Mouse (Mus musculus) layer of hippocampus, postnatal 10 days (tissue): ENCODE data around the gene Btbd35f4. TPM values are rescaled to one million over a fixed set of nuclear protein-coding genes. Genes with fewer than 3 reads are reported as not detected.
"Not testable (repeated sequence)": the region's sequence is repeated elsewhere in the genome, so short reads cannot be mapped to it uniquely, and the experiment has no call there.

ENCODE experiments used
- DNase-seq, 2 experiments: peaks; one replicate each; pipeline ENCODE4 v3.0.0; 2021; ENCODE audit warnings: low spot score in 2 of 2
- long read RNA-seq: library from polyadenylated mRNA; stranded (forward); transcript quantifications from one replicate; pipeline ENCODE4 v2.0.0, GENCODE M21; 2023
- total RNA-seq, 2 experiments: library from RNA; stranded (reverse); gene quantifications; 2 replicates each; pipeline ENCODE4 v1.2.3; 2021

Gene Btbd35f4
- not detected for total RNA-seq
- long read RNA-seq: 0 reads

DNA sequence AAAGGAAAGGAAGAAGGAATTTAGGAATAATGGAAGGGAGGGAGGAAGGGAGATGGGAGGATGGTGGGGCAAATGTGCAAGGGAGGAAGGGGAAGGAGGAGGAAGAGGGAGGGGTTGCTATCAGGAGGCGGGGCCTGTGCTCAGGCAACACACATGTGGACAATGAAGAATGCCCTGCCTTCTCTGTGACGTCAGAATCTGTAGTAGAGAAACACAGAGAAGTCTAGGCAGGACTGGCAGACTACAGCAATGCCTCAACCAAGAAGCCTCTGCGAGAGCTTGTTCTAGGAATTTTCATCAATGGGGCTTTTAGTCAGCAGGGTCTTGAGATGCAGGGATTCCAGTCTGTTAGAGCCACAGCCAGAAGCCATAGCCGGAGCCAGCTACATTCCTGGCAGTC lies at the start of gene Btbd35f4:
Btbd35f4 (plus strand) TSS at position 301 of the 400 bp plus-strand sequence.
- DNase-seq: not testable (repeated sequence)

GRCm38 (mm10) chrX:4840016-4840415 lies 39.7 kb downstream of the Btbd35f4 start:
- not testable (repeated sequence) for DNase-seq

Other genes with a start within 250 kb of the Btbd35f4 start
- gene Btbd35f27, start 151.6 kb downstream of the Btbd35f4 start, total RNA-seq: not detected